Mouse (Mus musculus) heart, postnatal 0 days (tissue): ENCODE data around the gene Helb. TPM values are rescaled to one million over a fixed set of nuclear protein-coding genes. Genes with fewer than 3 reads are reported as not detected.

Source experiments
- ATAC-seq: fragments of 200-750 bp; cut with Nextera tagmentation; 2 replicates; pipeline ENCODE4 v1.8.0; 2017; ENCODE audit warnings: low read depth, moderate number of reproducible peaks, moderate library complexity; ENCODE audit not compliant: insufficient read depth
- DNase-seq: peaks from one replicate; pipeline ENCODE4 v3.0.0-alpha.2; 2016; ENCODE audit warnings: low spot score
- H3K27ac ChIP-seq: fragments of 300-500 bp; sonication (generic); 2 replicates; pipeline ENCODE4 v1.5.1; 2014; ENCODE audit warnings: low read depth, mild to moderate bottlenecking
- H3K27me3 ChIP-seq: fragments of 300-500 bp; sonication (generic); 2 replicates; pipeline ENCODE4 v1.6.1; 2014; ENCODE audit warnings: low read length, mixed read lengths; ENCODE audit not compliant: control insufficient read depth, insufficient read depth
- H3K36me3 ChIP-seq: fragments of 300-500 bp; sonication (generic); replicated peaks from 2 replicates; pipeline ENCODE4 v1.6.1; 2014; ENCODE audit warnings: low read length, mixed read lengths; ENCODE audit not compliant: control insufficient read depth, insufficient read depth
- H3K4me1 ChIP-seq: fragments of 300-500 bp; sonication (generic); 2 replicates; pipeline ENCODE4 v1.6.1; 2014; ENCODE audit warnings: antibody characterized with exemption; ENCODE audit not compliant: control insufficient read depth, insufficient read depth
- H3K4me2 ChIP-seq: fragments of 300-500 bp; sonication (generic); 2 replicates; pipeline ENCODE4 v1.6.1; 2014; ENCODE audit warnings: low read depth, mild to moderate bottlenecking, low read length, moderate library complexity
- H3K4me3 ChIP-seq: fragments of 300-500 bp; sonication (generic); 2 replicates; pipeline ENCODE4 v1.5.1; 2014; ENCODE audit warnings: low read depth, low read length
- H3K9ac ChIP-seq: fragments of 300-500 bp; sonication (generic); replicated peaks from 2 replicates; pipeline ENCODE4 v1.6.1; 2014; ENCODE audit warnings: low read depth, low read length, mixed read lengths
- H3K9me3 ChIP-seq: fragments of 300-500 bp; sonication (generic); replicated peaks from 2 replicates; pipeline ENCODE4 v1.6.1; 2016; ENCODE audit warnings: low read length; ENCODE audit not compliant: control insufficient read depth
- CTCF ChIP-seq: IDR thresholded peaks from 2 replicates; pipeline ENCODE4 v1.5.1; 2016; ENCODE audit warnings: antibody characterized with exemption, control low read depth, low read depth
- EP300 ChIP-seq: IDR thresholded peaks from 2 replicates; pipeline ENCODE4 v1.6.1; 2016; ENCODE audit warnings: antibody characterized with exemption, low read depth
- WGBS: fragments of 180-500 bp; shearing (Covaris S2); extraction: QIAGEN DNeasy Blood & Tissue Kit; methylation state at CpG from one replicate; pipeline ENCODE4 v1.1.7; 2014; 5-methylcytosine and 5-hydroxymethylcytosine counted together
- polyA plus RNA-seq: library from polyadenylated mRNA; unstranded; fragments of >200 nt; fragmentation: Nextera tagmentation; extraction: Ambion mirVana; gene quantifications from 2 replicates; pipeline ENCODE4 v1.2.1, GENCODE M21; 2015
- total RNA-seq: library from RNA; depleted of rRNA; stranded (reverse); fragments of >200 nt; gene quantifications from 2 replicates; pipeline ENCODE4 v1.2.3, GENCODE M21; 2014; ENCODE audit warnings: low replicate concordance; rRNA removed

The Helb gene
- total and polyA plus RNA-seq, 2 experiments from 2014 or later = 5.6 to 15.3 TPM

GRCm38 (mm10) chr10:120044714-120045234 lies 68.0 kb downstream of the Helb start:
- no peaks in the 10 kb centered on the region for H3K36me3 ChIP-seq
- DNase-seq = no peak
- H3K4me1 ChIP-seq = no peaks in the 10 kb centered on the region
- H3K9me3 ChIP-seq = no peaks in the 10 kb centered on the region
- ATAC-seq = no peak
- no peak overlapping the region for H3K4me2 ChIP-seq
- H3K27me3 ChIP-seq = no peaks in the 10 kb centered on the region
- no peak for TF ChIP-seq EP300
- no peak for TF ChIP-seq CTCF
- no peak overlapping the region for H3K9ac ChIP-seq
- H3K27ac ChIP-seq = no peak overlapping the region
- no peak overlapping the region for H3K4me3 ChIP-seq
- WGBS = 84% methylated on average over 2 of the region's 2 CpGs

GRCm38 (mm10) chr10:120044237-120044636 lies 68.5 kb downstream of the Helb start:
- H3K4me3 ChIP-seq = no peak overlapping the region
- H3K9ac ChIP-seq = no peak overlapping the region
- H3K4me1 ChIP-seq = no peaks in the 10 kb centered on the region
- TF ChIP-seq EP300 = no peak
- TF ChIP-seq CTCF = no peak
- ATAC-seq (no peak), DNase-seq (no peak)
- no peak overlapping the region for H3K27ac ChIP-seq
- no peak overlapping the region for H3K4me2 ChIP-seq
- H3K36me3 ChIP-seq = no peaks in the 10 kb centered on the region
- no peaks in the 10 kb centered on the region for H3K9me3 ChIP-seq
- no peaks in the 10 kb centered on the region for H3K27me3 ChIP-seq
- 86% methylated on average over 6 of the region's 6 CpGs for WGBS

GRCm38 (mm10) chr10:120038194-120038593 lies 74.6 kb downstream of the Helb start:
- ATAC-seq (no peak), DNase-seq (no peak)
- Histone ChIP-seq H3K4me3 (no peak overlapping the region), H3K9ac (no peak overlapping the region), H3K4me1 (no peaks in the 10 kb centered on the region), H3K9me3 (no peaks in the 10 kb centered on the region), H3K4me2 (no peak overlapping the region), H3K36me3 (no peaks in the 10 kb centered on the region), H3K27ac (no peak overlapping the region), H3K27me3 (no peaks in the 10 kb centered on the region)
- 88% methylated on average over 5 of the region's 5 CpGs for WGBS
- TF ChIP-seq CTCF (no peak), EP300 (no peak)

GRCm38 (mm10) chr10:120035824-120036223 lies 77.0 kb downstream of the Helb start:
- Histone ChIP-seq H3K4me2 (no peak overlapping the region), H3K36me3 (no peaks in the 10 kb centered on the region), H3K27ac (no peak overlapping the region), H3K4me3 (no peak overlapping the region), H3K4me1 (no peaks in the 10 kb centered on the region), H3K9ac (no peak overlapping the region), H3K9me3 (no peaks in the 10 kb centered on the region), H3K27me3 (no peaks in the 10 kb centered on the region)
- ATAC-seq (no peak), DNase-seq (no peak)
- WGBS = 63% methylated on average over 6 of the region's 6 CpGs
- TF ChIP-seq EP300 (no peak), CTCF (no peak)

- 64% methylated on average over 15 of the region's 15 CpGs for WGBS
- H3K9me3 ChIP-seq = no peaks in the 10 kb centered on the region
- no peak overlapping the region for H3K9ac ChIP-seq
Observed at GRCm38 (mm10) chr10:120035211-120035733, 77.5 kb downstream of the Helb start.

GRCm38 (mm10) chr10:120033866-120034265 lies 78.9 kb downstream of the Helb start:
- Histone ChIP-seq H3K4me3 (no peak overlapping the region), H3K27me3 (no peaks in the 10 kb centered on the region), H3K4me1 (no peaks in the 10 kb centered on the region), H3K4me2 (no peak overlapping the region), H3K36me3 (no peaks in the 10 kb centered on the region), H3K9me3 (no peaks in the 10 kb centered on the region), H3K27ac (no peak overlapping the region), H3K9ac (no peak overlapping the region)
- TF ChIP-seq EP300 = no peak
- no peak for TF ChIP-seq CTCF
- no peak for ATAC-seq
- 89% methylated on average over 9 of the region's 9 CpGs for whole genome bisulfite sequencing
- no peak for DNase-seq

More at GRCm38 (mm10) chr10:120035211-120035733, 77.5 kb downstream of the Helb start:
- TF ChIP-seq CTCF (no peak), EP300 (no peak)
- H3K27me3 ChIP-seq = no peaks in the 10 kb centered on the region
- H3K4me1 ChIP-seq = no peaks in the 10 kb centered on the region
- no peak for ATAC-seq
- no peak overlapping the region for H3K27ac ChIP-seq
- no peaks in the 10 kb centered on the region for H3K36me3 ChIP-seq
- H3K4me2 ChIP-seq = no peak overlapping the region
- no peak for DNase-seq
- no peak overlapping the region for H3K4me3 ChIP-seq

Other genes with a start within 250 kb of the Helb start
- gene Tmbim4, start 88.6 kb upstream of the Helb start, total RNA-seq = 121 and 140 TPM in 2 replicates
- 150 TPM in 2 replicates for gene Tmbim4, start 88.6 kb upstream of the Helb start, polyA plus RNA-seq
- 1.7 TPM in 1 of 2 replicates, not detected in the other for gene Irak3, start 89.1 kb upstream of the Helb start, total RNA-seq
- gene Irak3, start 89.1 kb upstream of the Helb start, polyA plus RNA-seq = 1.0 TPM in 2 replicates
- gene Llph, start 114.1 kb upstream of the Helb start, total RNA-seq = 0.34 and 9.7 TPM in 2 replicates
- gene Llph, start 114.1 kb upstream of the Helb start, polyA plus RNA-seq = 19.1 and 23.3 TPM in 2 replicates